Mouse (Mus musculus): ENCODE measurements around the gene Myo3b. TPM values are rescaled to one million over a fixed set of nuclear protein-coding genes. Genes with fewer than 3 reads are reported as not detected.

The Myo3b gene
- polyA plus RNA-seq (2014; fragmentation: Illumina TruSeq; extraction: RNeasy Lipid Tissue Mini Kit (QIAGEN cat#74804); ENCODE audit: low read depth, low replicate concordance): 3.9 TPM

DNA sequence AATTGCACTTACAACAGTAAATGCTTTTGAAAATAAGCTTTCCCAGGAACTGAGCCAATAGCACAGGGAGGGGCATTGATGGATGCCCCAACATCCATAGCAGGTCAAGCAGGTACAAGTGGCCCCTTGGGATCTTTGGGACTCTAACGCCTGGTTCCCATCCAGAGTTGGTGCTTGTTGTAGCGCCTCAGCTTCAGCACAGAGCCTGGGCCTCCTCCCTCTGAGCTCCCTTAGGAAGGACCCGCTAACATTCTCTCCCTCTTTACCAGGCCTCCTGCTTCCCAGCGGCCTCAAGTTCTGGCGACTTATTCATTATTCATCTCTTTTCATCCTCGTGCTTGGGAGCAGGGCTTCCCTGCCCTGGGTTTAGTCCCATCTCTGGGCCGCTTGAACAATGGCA is at the start of gene Myo3b:
TSS of gene Myo3b (plus strand) at position 375 of the 400 bp plus-strand sequence.

Other genes starting within 250 kb of the Myo3b start
- 9.6 TPM for gene Ccdc173, start 249.6 kb upstream of the Myo3b start, polyA plus RNA-seq (2014; fragmentation: Illumina TruSeq; extraction: RNeasy Lipid Tissue Mini Kit (QIAGEN cat#74804); ENCODE audit: low read depth, low replicate concordance)
- 66.9 TPM for gene Phospho2, start 249.5 kb upstream of the Myo3b start, polyA plus RNA-seq (2014; fragmentation: Illumina TruSeq; extraction: RNeasy Lipid Tissue Mini Kit (QIAGEN cat#74804); ENCODE audit: low read depth, low replicate concordance)
- gene Klhl23, start 217.2 kb upstream of the Myo3b start, polyA plus RNA-seq (2014; fragmentation: Illumina TruSeq; extraction: RNeasy Lipid Tissue Mini Kit (QIAGEN cat#74804); ENCODE audit: low read depth, low replicate concordance): 4.0 TPM
- gene Ssb, start 177.6 kb upstream of the Myo3b start, polyA plus RNA-seq (2014; fragmentation: Illumina TruSeq; extraction: RNeasy Lipid Tissue Mini Kit (QIAGEN cat#74804); ENCODE audit: low read depth, low replicate concordance): 479 TPM
- gene Mettl5, start 153.5 kb upstream of the Myo3b start, polyA plus RNA-seq (2014; fragmentation: Illumina TruSeq; extraction: RNeasy Lipid Tissue Mini Kit (QIAGEN cat#74804); ENCODE audit: low read depth, low replicate concordance): 73.0 TPM
- 103 TPM for gene Ubr3, start 141.9 kb upstream of the Myo3b start, polyA plus RNA-seq (2014; fragmentation: Illumina TruSeq; extraction: RNeasy Lipid Tissue Mini Kit (QIAGEN cat#74804); ENCODE audit: low read depth, low replicate concordance)